Mouse (Mus musculus) splenic B cell, adult 2 months (primary cell): ENCODE results near the gene Galntl5.
A peak's percentile ranks its signal among the peaks of the same experiment; 100 is the strongest.
"Not testable (repeated sequence)": the region's sequence is repeated elsewhere in the genome, so short reads cannot be mapped to it uniquely, and the experiment has no call there.

Experiments
- DNase-seq: peaks from one replicate; pipeline ENCODE4 v3.0.0-alpha.2; 2011; ENCODE audit warnings: low read depth, low spot score
- H3K27me3 ChIP-seq: 2 replicates; pipeline ENCODE4 v1.6.1; 2012; ENCODE audit warnings: mild to moderate bottlenecking, low read length, moderate library complexity, mixed read lengths; ENCODE audit not compliant: control insufficient read depth, poor library complexity, insufficient read depth, severe bottlenecking
- H3K36me3 ChIP-seq: 2 replicates; pipeline ENCODE4 v1.6.1; 2012; ENCODE audit warnings: mild to moderate bottlenecking, low read length, moderate library complexity, mixed read lengths; ENCODE audit not compliant: control insufficient read depth, poor library complexity, insufficient read depth, severe bottlenecking

Galntl5 gene

DNA sequence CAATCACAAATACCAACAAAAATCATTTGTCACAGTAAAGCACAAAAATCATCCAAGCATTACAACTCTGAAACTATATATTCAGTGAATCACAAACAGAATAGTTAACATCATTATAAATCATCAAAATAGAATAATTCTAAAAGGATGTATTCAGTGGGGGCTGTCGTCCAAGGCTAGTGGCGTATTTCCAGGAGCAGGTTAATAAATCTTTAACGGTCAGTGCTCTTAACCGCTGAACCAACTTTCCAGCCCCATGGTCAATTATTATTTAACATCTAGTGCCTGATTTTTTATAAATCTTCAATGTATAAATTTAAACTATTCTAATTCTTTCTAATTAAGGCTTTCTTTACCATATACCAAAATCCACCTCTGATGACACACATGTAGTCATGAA lies 2.7 kb upstream of the Galntl5 start:
- not testable (repeated sequence) for H3K36me3 ChIP-seq, DNase-seq

DNA sequence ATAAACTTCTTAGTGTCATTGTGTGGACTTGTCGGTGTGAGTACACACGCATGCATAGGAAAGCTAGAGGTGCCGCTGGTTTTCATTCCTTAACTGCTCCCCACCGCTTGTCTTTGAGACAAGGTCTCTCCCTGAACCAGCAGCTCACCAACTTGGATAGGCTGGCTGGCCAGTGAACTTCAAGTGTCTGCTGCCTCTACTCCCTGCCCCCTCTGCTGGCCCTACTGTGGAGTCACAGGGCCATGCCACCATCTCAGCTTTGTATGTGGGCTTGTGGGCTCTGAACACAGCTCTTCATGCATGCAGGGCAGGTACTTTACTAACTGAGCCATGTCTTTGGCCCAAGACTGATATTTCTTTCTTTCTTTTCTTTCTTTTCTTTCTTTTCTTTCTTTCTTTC lies 2.0 kb upstream of the Galntl5 start:
- peak; percentile 12 for DNase-seq
- no peaks in the 10 kb centered on the region for H3K36me3 ChIP-seq
- H3K27me3 ChIP-seq: no peaks in the 10 kb centered on the region

More for the DNA sequence above, 2.7 kb upstream of the Galntl5 start:
- not testable (repeated sequence) for H3K27me3 ChIP-seq

DNA sequence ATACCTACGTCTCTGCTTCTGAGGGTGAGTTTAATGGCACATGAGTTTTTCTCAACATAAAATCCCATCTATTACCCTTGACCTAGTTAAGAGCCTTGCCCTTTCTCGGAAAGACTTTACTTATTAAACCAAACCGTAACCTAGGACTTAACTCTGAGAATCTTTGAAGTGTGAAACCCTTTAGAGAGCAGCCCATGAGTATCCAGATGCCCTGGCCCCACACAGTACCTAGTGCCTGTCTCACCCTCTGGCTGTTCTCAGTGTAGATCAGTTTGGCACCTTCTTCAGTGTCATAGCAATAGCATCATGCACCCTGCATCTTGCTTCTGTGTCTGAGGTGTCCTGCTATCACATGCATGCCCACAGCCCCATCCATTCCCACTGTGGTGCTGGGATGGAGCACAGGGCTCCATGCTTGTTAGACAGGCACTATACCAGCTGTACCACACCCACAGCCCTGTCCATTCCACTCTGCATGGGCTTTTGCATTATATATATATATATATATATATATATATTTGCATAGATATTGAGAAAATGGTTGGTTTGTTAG lies 1.2 kb upstream of the Galntl5 start:
- H3K36me3 ChIP-seq: no peaks in the 10 kb centered on the region
- H3K27me3 ChIP-seq: no peaks in the 10 kb centered on the region
- DNase-seq: no peak

DNA sequence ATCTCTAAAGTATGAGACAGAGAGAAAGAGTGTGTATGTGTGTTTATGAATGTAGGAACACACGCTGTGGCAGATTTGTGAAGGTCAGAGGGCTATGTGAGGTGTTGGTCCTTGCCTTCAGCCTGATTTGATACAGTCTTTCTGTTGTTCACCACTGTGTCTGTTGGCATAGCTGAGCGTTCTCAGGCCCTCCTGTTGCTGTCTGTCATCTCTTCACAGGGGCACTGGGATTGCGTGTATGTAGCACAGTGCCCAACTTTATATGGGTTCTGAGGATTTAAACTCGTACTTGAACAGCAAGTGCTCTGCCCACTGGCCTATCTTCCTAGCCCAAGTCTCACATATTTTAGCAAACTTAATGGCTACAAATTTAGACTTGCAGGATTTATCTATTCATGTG lies 2.3 kb downstream of the Galntl5 start:
- no peak for DNase-seq

DNA sequence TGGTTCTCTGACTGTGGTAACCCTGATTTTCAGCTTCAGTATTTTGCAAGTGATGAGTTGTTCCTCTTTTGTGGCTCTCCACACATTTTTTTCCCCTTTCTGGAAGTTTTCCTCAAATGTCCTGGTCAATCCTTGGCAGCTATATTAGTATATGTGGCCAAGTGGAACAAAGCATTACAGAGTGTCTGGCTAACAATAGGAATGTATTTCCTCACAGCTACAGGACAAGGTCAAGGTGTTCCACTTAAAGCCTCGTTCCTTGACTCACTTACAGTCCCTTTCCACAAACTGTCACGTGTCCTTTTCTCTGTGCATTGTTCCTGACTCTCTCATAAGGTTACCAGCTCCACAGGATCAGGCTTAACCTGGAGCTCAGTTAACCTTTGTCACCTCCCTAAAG lies 3.3 kb downstream of the Galntl5 start:
- no peak for DNase-seq
- no peaks in the 10 kb centered on the region for H3K27me3 ChIP-seq

More for the DNA sequence above, 2.3 kb downstream of the Galntl5 start:
- H3K36me3 ChIP-seq: no peaks in the 10 kb centered on the region
- H3K27me3 ChIP-seq: no peaks in the 10 kb centered on the region

DNA sequence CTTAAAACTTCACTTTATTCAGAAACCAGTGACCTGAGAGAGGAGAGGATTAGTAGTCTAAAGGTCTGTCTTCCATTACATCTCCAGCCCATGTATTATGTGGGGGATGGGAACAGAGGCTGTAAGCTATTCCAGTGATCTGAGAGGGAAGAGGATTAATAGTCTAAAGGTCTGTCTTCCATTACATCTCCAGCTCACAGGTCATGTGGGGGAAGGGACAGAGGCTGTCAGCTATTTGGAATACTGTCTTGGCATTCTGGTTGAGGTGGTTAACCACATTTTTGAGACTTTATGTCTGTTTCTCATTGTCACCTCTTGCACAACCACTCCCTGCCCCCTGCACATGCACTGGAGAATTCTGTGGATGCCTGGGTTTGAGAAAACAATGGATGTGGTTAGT lies 6.5 kb downstream of the Galntl5 start:
- no peak for DNase-seq
- Histone ChIP-seq H3K27me3 (no peaks in the 10 kb centered on the region), H3K36me3 (no peaks in the 10 kb centered on the region)

More for the DNA sequence above, 3.3 kb downstream of the Galntl5 start:
- no peaks in the 10 kb centered on the region for H3K36me3 ChIP-seq

DNA sequence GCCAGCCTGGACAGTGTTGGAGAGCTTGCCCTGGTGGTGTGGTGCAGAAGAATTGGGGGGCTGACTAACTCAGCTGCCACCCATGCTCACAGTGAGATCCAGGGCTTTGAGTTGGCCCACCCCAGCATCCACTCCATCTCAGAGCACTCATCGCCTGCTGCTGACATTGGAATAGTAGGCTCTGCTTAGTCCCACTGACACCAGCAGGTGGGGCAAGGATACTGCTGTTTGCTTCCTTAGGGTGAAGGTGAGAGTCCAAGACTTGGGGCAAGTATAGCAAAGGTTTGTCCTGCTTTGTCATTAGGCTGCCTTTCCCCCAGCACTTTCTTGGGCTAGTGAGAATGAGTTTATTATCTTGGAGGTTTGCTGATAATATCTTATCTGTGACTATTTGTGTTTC lies 7.5 kb downstream of the Galntl5 start:
- Histone ChIP-seq H3K27me3 (no peaks in the 10 kb centered on the region), H3K36me3 (no peaks in the 10 kb centered on the region)
- DNase-seq: peak; percentile 33

DNA sequence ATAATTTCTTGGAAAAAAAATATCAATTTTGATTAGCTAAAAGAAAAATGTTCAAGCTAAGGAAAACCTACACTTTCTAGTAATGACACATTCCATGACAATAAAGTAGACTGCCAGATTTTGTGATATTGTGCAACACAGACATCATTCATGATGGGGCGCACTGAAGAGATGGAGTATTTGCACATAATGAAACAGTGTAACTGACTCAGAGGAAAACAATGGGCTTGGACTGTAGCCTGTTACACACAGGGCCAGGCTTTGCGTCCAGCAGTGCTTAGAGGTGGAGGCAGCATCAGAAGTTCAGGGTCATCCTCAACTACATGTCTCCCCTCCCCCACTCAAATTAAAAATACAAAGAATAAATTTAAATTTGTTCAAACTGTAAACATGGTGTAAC lies 9.3 kb downstream of the Galntl5 start:
- no peak for DNase-seq
- Histone ChIP-seq H3K27me3 (no peaks in the 10 kb centered on the region), H3K36me3 (no peaks in the 10 kb centered on the region)

DNA sequence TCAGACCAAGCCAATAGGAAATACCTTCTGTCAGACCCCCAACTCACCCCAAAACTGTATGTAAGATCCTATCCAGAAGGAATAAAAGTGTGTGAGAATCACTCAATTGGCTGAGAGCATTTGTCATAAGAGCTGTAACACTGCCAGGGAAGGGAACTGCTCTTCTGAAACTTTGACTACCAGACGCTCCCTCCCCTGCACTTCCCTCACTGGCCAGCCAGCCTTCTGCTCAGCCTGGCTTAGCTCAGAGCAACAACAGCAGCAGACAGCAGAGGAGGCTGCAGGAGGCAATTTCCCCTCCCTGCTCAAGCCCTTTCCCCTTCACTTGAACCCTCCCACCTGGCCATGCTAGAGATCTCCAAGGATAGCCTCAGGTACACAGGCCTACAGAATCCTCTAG lies 30.6 kb downstream of the Galntl5 start:
- DNase-seq: no peak
- H3K27me3 ChIP-seq: no peaks in the 10 kb centered on the region
- H3K36me3 ChIP-seq: no peaks in the 10 kb centered on the region

DNA sequence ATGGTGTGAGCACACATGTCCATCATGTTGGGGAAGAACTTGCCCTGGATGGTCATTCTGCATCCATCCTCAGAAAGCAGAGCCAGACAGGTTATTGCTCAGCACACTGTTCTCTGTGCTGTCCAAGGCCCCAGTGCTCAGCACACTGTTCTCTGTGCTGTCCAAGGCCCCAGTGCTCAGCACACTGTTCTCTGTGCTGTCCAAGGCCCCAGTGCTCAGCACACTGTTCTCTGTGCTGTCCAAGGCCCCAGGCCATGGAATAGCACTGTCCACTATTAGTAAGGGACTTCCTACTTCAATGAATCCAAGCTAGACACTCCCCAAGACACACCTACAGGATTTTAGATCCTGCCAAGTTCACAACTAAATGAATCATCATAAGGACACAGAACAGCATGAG lies 32.0 kb downstream of the Galntl5 start:
- H3K27me3 ChIP-seq, DNase-seq, H3K36me3 ChIP-seq: not testable (repeated sequence)

DNA sequence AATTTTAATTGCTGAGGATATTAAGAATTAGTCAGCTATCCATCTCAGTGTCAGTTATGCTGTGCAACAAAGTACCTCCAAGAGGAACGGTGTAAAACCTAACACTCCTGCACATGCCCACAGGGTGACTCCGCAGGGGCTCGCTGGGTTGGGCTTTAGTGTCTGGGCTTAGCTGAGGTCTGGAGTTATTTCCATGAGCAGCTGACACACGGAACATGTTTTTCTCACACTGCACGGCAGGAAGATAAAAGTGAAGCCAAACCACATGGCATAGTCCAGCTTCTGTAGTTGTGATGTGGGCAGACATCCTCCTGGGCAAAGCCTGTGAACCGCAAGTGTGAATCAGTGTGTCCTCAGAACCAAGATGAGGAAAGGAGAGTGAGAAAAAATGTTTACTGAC lies 33.7 kb downstream of the Galntl5 start:
- DNase-seq: no peak
- Histone ChIP-seq H3K36me3 (no peaks in the 10 kb centered on the region), H3K27me3 (no peaks in the 10 kb centered on the region)

DNA sequence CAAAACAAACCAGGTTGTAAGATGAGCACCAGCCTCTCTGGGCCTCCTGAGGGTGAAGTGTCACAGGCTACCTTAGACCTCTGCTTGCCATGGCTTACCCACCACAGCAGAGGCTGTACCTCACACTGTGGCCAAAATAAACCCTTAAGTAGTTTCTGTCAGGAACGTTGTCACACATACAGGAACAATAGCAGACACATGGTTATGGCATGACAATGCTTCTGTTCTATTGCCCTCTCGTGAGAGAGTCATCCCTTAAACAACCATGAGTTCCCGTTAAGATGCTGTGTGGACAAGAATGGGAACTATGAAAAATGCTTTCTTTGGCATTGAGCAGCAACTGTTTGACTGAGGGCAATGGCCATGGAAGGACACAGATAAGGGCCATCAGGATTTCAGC lies 40.3 kb downstream of the Galntl5 start, which contains the start of gene Galnt11:
Gene Galnt11 (plus strand): TSS at position 301 of the 400 bp plus-strand sequence.
- no peaks in the 10 kb centered on the region for H3K36me3 ChIP-seq
- DNase-seq: no peak
- H3K27me3 ChIP-seq: no peaks in the 10 kb centered on the region

DNA sequence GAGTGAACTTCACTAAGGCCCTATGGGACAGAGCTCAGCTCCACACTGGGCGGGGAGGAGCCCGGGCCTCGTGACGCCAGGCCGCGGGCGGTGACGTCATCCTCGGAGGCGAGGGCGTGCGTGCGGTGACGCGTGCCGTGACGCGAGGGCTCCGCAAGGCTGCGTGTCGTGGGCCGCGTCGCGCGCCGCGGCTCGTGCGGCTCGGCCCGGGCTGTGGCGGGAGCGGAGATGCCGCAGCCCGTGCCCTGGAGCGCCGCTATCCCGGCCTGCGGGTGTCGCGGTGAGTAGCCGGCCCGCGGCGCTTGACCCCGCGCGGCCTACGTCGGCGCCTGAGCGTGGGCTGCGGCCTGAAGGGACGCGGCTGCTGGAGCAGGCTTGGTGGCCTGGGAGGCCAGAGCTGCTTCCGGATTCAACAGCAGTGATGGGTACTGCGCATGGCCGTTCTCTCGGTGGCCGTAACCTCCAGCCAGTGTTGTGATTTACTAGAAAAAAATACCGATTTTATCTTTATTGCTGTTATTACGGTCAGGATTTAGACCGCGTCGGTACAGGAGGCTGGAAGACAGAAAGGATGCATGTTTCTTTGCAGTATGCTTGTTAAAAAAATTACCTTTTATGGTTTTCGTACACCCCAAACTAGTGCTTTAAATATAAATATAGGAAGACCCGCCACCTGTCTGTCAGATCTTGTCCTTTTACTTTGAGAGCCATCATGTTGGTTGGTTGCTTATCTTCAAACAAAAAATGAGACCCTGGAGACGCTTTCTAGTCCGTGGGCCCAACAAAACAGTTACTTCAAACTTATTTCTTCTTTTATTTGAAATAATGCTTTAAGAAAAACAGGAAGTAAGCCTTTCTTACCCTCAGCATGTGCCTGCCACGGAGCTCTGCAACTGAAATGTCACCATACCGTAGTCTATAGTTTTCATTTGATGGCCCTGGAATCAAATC lies 41.8 kb downstream of the Galntl5 start, which contains the start of gene E130116L18Rik:
Gene E130116L18Rik (minus strand): TSS at position 402 of the 951 bp plus-strand sequence.
- peak; percentile 96 for DNase-seq
- Histone ChIP-seq H3K27me3 (no peaks in the 10 kb centered on the region), H3K36me3 (no peaks in the 10 kb centered on the region)

DNA sequence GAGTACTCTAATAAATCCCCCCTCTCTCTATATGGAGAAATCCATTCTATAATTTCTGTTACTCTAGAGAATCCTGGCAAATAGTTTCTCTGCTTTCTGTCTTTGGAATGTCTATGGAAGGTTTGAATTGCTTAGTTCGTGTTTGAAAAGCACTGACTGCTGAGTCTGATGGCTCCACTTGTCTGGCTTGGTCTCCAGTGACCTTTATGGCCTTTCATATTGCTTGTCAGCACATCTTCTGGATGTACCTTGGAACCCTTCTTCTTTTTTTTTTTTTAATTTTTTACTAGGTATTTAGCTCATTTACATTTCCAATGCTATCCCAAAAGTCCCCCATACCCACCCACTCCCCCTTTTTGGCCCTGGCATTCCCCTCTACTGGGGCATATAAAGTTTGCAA lies 43.1 kb downstream of the Galntl5 start:
- H3K36me3 ChIP-seq, DNase-seq, H3K27me3 ChIP-seq: not testable (repeated sequence)

DNA sequence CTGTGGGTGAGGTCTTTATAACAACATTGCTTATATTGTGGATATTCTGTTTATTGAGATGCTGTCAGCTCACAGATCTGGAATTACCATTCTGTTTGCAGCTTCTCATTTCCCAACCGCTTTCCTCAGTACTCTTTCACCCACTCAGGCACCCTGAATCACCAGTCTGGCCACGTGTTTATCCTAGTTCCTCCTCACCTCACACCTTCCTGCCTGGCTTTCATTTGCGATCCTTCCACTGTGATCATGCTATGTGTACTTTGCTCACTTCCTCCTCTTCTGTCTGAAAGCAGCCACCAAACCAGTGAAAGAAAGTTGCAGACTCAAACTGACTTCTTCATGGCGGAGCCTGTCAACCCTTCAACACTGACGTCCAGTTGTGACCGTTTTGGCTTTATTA lies 61.8 kb downstream of the Galntl5 start:
- no peaks in the 10 kb centered on the region for H3K36me3 ChIP-seq
- DNase-seq: no peak
- no peaks in the 10 kb centered on the region for H3K27me3 ChIP-seq
